Mouse (Mus musculus): ENCODE measurements around the gene Mesp2.

- TF ChIP-seq CTCF (IDR thresholded peaks at IDR 0.05; ENCODE audit: borderline replicate concordance, insufficient read depth, low read depth, low read length): no peak
- no peak for TF ChIP-seq POLR2A (IDR thresholded peaks at IDR 0.05; ENCODE audit: borderline replicate concordance, insufficient read depth, low read length)
Observed at GRCm38 (mm10) chr7:79769664-79770063, 40.9 kb upstream of the Mesp2 start.

Measured in cerebellum, adult 2 months (tissue).